Mouse (Mus musculus): ENCODE results near the gene Btn1a1. TPM values are rescaled to one million over a fixed set of nuclear protein-coding genes. Genes with fewer than 3 reads are reported as not detected.

Gene Btn1a1
- total and polyA plus RNA-seq, 2 experiments from 2014 or later = 0.18 TPM; not detected in 1

DNA sequence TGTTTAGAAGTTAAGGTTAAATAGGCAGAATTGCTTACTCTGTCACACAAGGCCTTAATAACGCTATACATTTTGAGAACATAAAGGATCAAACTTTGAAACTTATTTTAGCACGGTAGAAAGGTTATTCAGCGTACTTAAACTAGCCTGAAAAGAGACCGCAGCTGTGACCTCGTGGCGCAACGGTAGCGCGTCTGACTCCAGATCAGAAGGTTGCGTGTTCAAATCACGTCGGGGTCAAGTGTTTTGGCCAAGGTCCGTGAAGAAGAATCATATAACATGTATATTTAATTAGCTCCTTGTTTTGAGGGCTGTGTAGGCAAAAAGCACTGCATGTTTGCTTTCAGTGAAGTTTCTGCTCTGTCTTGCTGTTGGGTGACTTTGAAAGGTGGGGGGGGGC, 40.6 kb upstream of the Btn1a1 start:
- ATAC-seq (ENCODE audit: insufficient read depth, low read depth) = no peak
- WGBS = 22% methylated on average over 13 of the region's 13 CpGs
- Histone ChIP-seq H3K9me3 (replicated peaks; ENCODE audit: control insufficient read depth, low read length) (no peaks in the 10 kb centered on the region), H3K27me3 (ENCODE audit: control insufficient read depth, insufficient read depth, low read length) (no peaks in the 10 kb centered on the region), H3K36me3 (replicated peaks; ENCODE audit: control insufficient read depth, insufficient read depth, low read length) (no peaks in the 10 kb centered on the region), H3K27ac (ENCODE audit: low read depth) (no peak overlapping the region), H3K4me2 (ENCODE audit: low read depth, low read length) (peak overlapping the region; percentile 45; the same call in 1 of the 2 replicates), H3K9ac (replicated peaks; ENCODE audit: low read depth, low read length) (no peak overlapping the region), H3K4me3 (ENCODE audit: low read depth, low read length) (no peak overlapping the region; the same call in 1 of the 2 replicates), H3K4me1 (ENCODE audit: control insufficient read depth, insufficient read depth) (0 out of 2 replicates have a peak, but pooled peaks cover 14% of the 10 kb centered on the region)
- no peak for DNase-seq (ENCODE audit: low spot score)
- no peak for TF ChIP-seq EP300 (IDR thresholded peaks at IDR 0.05; ENCODE audit: low read depth)
- TF ChIP-seq CTCF (IDR thresholded peaks at IDR 0.05; ENCODE audit: low read depth) = no peak

DNA sequence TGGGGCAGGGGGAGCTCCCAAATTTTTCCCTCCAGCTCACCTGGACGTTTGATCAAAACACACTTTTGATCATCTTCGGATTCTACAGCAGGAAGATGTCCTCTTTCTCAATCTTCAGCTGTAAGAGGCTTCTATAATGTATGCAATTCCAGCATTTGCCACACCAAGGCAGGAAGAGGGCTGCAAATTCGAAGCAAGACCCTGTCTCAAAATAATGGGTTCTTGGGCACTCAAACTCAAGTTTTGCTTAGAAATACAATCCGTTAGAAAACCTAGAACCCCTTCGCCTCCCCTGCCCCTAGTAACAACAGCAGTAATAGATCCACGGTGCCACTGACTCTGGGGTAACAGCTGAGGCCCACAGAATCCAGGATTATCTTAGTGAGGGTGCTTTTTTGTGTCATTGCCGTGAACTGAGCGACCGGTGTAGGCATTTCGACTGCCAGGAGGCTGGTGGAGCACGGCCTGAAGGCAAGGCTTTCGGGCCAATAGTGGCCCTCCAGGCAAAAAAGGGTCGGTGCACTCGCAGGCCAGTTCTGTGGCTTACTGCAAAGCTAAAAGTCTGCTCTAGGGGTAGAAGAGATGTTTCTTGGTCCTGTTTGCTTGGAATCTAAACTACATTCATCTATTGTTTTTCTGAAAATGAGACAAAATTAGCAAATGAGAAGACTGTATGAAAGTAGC, 40.1 kb upstream of the Btn1a1 start:
- Histone ChIP-seq H3K9ac (replicated peaks; ENCODE audit: low read depth, low read length) (0 out of 2 replicates have a peak overlapping the region, but pooled peaks have one; percentile 11), H3K4me1 (ENCODE audit: control insufficient read depth, insufficient read depth) (0 out of 2 replicates have a peak, but pooled peaks cover 14% of the 10 kb centered on the region), H3K27me3 (ENCODE audit: control insufficient read depth, insufficient read depth, low read length) (no peaks in the 10 kb centered on the region), H3K9me3 (replicated peaks; ENCODE audit: control insufficient read depth, low read length) (no peaks in the 10 kb centered on the region), H3K4me2 (ENCODE audit: low read depth, low read length) (peak overlapping the region; percentile 45), H3K36me3 (replicated peaks; ENCODE audit: control insufficient read depth, insufficient read depth, low read length) (no peaks in the 10 kb centered on the region), H3K27ac (ENCODE audit: low read depth) (no peak overlapping the region), H3K4me3 (ENCODE audit: low read depth, low read length) (no peak overlapping the region; the same call in 1 of the 2 replicates)
- WGBS = 21% methylated on average over 14 of the region's 14 CpGs
- TF ChIP-seq EP300 (IDR thresholded peaks at IDR 0.05; ENCODE audit: low read depth) = no peak
- no peak for TF ChIP-seq CTCF (IDR thresholded peaks at IDR 0.05; ENCODE audit: low read depth)
- DNase-seq (ENCODE audit: low spot score) (no peak), ATAC-seq (ENCODE audit: insufficient read depth, low read depth) (no peak)

DNA sequence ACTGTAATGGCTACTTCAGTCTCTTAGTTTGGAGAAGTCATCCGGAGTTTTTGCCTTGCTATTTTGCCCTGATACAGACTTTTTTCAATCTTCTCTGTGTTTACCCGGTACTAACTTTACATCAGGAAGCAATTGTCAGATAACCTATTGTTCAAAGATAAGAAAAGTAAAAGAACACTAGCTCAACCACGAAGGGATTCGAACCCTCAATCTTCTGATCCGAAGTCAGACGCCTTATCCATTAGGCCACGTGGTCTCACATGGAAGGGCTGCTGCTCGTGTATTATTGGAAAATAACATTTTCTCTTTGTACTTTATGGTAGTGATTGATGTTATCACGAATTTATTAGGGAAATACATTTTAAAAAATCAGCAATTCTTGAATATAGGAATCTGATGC, 38.1 kb upstream of the Btn1a1 start:
- TF ChIP-seq EP300 (IDR thresholded peaks at IDR 0.05; ENCODE audit: low read depth) (no peak), CTCF (IDR thresholded peaks at IDR 0.05; ENCODE audit: low read depth) (no peak)
- Histone ChIP-seq H3K27me3 (ENCODE audit: control insufficient read depth, insufficient read depth, low read length) (no peaks in the 10 kb centered on the region), H3K4me2 (ENCODE audit: low read depth, low read length) (no peak overlapping the region), H3K27ac (ENCODE audit: low read depth) (no peak overlapping the region), H3K4me1 (ENCODE audit: control insufficient read depth, insufficient read depth) (0 out of 2 replicates have a peak, but pooled peaks cover 14% of the 10 kb centered on the region), H3K9ac (replicated peaks; ENCODE audit: low read depth, low read length) (no peak overlapping the region), H3K9me3 (replicated peaks; ENCODE audit: control insufficient read depth, low read length) (no peaks in the 10 kb centered on the region), H3K4me3 (ENCODE audit: low read depth, low read length) (no peak overlapping the region), H3K36me3 (replicated peaks; ENCODE audit: control insufficient read depth, insufficient read depth, low read length) (no peaks in the 10 kb centered on the region)
- WGBS = 11% methylated on average over 9 of the region's 9 CpGs
- DNase-seq (ENCODE audit: low spot score) (no peak), ATAC-seq (ENCODE audit: insufficient read depth, low read depth) (no peak)

DNA sequence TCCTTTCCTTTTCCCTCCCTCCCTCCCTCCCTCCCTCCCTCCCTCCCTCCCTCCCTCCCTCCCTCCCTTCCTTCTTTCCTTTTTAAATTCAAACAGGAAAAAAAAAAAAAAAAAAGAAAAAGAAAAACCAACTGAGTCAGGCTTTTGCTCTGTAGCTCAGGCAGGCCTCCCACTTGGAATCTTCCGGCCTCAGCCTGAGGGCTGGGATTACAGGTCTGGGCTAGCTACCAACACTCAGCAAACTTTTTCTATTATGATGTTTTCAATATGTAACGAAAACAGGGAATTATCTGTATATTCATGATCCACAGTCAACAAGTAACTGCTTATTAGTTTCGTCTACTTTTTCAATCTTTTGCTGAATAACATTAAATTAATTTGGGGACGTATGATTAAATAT, 37.2 kb upstream of the Btn1a1 start:
- Histone ChIP-seq H3K27me3 (ENCODE audit: control insufficient read depth, insufficient read depth, low read length) (no peaks in the 10 kb centered on the region), H3K36me3 (replicated peaks; ENCODE audit: control insufficient read depth, insufficient read depth, low read length) (no peaks in the 10 kb centered on the region), H3K27ac (ENCODE audit: low read depth) (no peak overlapping the region), H3K4me2 (ENCODE audit: low read depth, low read length) (no peak overlapping the region), H3K9me3 (replicated peaks; ENCODE audit: control insufficient read depth, low read length) (no peaks in the 10 kb centered on the region), H3K9ac (replicated peaks; ENCODE audit: low read depth, low read length) (no peak overlapping the region), H3K4me1 (ENCODE audit: control insufficient read depth, insufficient read depth) (0 out of 2 replicates have a peak, but pooled peaks cover 14% of the 10 kb centered on the region), H3K4me3 (ENCODE audit: low read depth, low read length) (no peak overlapping the region)
- WGBS = 66% methylated on average over 4 of the region's 4 CpGs
- ATAC-seq (ENCODE audit: insufficient read depth, low read depth) = no peak
- TF ChIP-seq CTCF (IDR thresholded peaks at IDR 0.05; ENCODE audit: low read depth) (no peak), EP300 (IDR thresholded peaks at IDR 0.05; ENCODE audit: low read depth) (no peak)
- DNase-seq (ENCODE audit: low spot score) = no peak

DNA sequence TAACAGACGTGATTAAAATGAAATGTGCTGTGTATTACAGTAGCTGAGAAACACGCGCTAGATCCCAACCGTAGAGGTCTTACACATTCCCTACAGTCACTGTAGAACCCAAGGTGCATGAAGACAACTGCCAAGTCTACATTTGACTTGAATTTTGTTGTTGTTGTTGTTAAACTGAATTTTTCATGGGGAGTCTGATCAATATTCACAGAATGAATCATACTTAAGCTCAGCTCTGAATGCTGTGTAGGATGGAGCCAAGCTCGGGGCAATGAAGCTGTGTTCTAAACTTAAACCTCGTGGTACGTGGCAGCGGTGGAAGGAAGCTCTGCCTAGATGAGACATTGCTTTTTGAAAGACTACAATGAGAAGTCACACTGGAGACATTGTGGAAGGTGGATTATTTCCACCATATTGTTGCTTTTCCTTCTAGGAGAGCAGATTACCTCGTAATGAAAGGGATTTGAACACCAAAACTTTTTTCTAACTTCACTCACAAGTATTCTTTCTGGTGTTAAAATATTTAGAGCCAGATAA, 36.4 kb upstream of the Btn1a1 start:
- H3K4me3 ChIP-seq (ENCODE audit: low read depth, low read length) = no peak overlapping the region

More for the DNA sequence above, 36.4 kb upstream of the Btn1a1 start:
- Histone ChIP-seq H3K4me1 (ENCODE audit: control insufficient read depth, insufficient read depth) (0 out of 2 replicates have a peak, but pooled peaks cover 14% of the 10 kb centered on the region), H3K36me3 (replicated peaks; ENCODE audit: control insufficient read depth, insufficient read depth, low read length) (no peaks in the 10 kb centered on the region), H3K27me3 (ENCODE audit: control insufficient read depth, insufficient read depth, low read length) (no peaks in the 10 kb centered on the region), H3K4me2 (ENCODE audit: low read depth, low read length) (no peak overlapping the region), H3K27ac (ENCODE audit: low read depth) (no peak overlapping the region), H3K9ac (replicated peaks; ENCODE audit: low read depth, low read length) (no peak overlapping the region), H3K9me3 (replicated peaks; ENCODE audit: control insufficient read depth, low read length) (no peaks in the 10 kb centered on the region)
- TF ChIP-seq EP300 (IDR thresholded peaks at IDR 0.05; ENCODE audit: low read depth) (no peak), CTCF (IDR thresholded peaks at IDR 0.05; ENCODE audit: low read depth) (no peak)
- DNase-seq (ENCODE audit: low spot score) = no peak
- WGBS = 40% methylated on average over 9 of the region's 9 CpGs
- ATAC-seq (ENCODE audit: insufficient read depth, low read depth) = no peak
